Mouse (Mus musculus) spleen, adult 10 weeks (tissue): ENCODE data around the gene Timmdc1. TPM values are rescaled to one million over a fixed set of nuclear protein-coding genes. Genes with fewer than 3 reads are reported as not detected.

Experiments used
- polyA plus RNA-seq: library from polyadenylated mRNA; stranded (reverse); fragments of 350-450 nt; fragmentation: Illumina TruSeq; extraction: RNeasy Lipid Tissue Mini Kit (QIAGEN cat#74804); gene quantifications from one replicate; pipeline ENCODE4 v1.2.3, GENCODE M21; 2015; ENCODE audit warnings: low replicate concordance; ENCODE audit not compliant: insufficient read depth

Timmdc1 gene
- polyA plus RNA-seq = 16.8 TPM

DNA sequence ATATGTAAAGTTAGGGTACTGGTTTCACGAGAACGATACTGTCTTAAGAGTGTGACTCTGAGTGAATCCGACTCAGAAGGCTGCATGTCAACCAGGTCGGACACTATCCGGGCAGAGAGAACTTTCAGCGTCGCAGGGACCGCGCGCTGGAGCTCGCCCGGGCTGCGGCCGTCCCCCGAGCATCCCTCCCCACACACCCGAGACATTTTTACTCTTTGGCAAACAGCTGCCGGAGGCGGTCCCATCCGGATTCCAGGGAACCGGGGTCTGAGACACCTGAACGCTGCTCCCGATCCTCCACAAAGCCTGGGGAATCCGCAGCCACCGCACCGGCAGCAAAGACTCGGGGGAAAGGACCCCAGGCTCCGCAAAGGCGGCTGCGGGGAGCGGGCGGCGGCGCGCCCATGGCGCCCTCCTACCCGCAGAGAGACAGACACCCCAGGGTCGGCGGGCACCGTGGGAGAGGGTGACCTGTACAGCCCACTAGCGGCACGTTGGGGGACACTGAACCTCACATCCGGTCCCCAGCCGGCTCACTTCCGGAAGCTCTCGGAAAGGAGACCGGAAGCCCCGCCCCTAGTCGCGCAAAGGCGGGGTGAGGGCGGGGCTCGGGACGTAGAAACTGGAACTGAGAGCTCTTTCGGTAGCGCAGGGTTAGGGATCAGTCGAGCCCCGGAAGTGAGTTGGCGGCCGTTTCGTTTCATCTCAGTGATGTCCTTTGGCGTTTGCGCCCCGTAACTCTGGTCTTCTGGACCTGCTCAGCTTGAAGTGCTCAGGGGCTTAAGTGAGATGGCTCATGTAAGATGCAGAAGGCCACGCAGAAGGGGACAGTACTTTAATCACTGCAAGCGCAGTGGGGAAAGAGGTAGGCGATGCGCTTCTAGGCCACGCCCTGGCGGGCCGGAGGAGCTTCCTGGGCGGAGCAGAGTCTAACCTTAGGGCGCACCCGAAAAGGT is at the start of gene Timmdc1:
Gene Timmdc1 (minus strand): TSS at position 535 of the 956 bp plus-strand sequence.

DNA sequence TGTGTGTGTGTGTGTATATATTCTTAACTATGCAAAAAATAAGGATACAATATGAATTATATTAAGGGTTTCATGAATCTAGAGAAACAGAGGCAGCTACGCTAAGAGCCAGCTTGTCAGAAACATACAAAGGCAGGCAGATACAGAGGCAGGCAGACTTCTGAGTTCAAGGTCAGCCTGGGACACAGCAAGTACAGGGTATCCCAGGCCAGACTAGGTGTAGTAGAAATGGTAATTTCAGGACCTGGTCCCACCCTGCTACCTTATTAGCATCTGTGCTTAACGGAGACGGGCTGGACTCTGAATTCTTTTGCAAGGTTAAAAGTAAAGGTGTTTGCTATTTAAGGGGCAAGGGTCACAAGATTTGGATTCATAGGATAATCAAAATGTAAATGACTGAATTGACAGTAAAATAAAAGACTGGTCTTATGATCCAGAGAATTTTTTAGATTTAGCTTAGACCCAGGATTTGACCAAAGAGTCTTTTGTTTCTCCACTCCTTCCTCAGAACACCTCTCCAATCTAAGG is 35.8 kb upstream of the Timmdc1 start, which contains the start of gene Tmem39a:
Gene Tmem39a (plus strand): TSS at position 478 of the 528 bp plus-strand sequence.

GRCm38 (mm10) chr16:38549479-38550396 is 27.3 kb upstream of the Timmdc1 start, which contains the start of gene Poglut1:
Poglut1 (minus strand) TSS chr16:38550258.

DNA sequence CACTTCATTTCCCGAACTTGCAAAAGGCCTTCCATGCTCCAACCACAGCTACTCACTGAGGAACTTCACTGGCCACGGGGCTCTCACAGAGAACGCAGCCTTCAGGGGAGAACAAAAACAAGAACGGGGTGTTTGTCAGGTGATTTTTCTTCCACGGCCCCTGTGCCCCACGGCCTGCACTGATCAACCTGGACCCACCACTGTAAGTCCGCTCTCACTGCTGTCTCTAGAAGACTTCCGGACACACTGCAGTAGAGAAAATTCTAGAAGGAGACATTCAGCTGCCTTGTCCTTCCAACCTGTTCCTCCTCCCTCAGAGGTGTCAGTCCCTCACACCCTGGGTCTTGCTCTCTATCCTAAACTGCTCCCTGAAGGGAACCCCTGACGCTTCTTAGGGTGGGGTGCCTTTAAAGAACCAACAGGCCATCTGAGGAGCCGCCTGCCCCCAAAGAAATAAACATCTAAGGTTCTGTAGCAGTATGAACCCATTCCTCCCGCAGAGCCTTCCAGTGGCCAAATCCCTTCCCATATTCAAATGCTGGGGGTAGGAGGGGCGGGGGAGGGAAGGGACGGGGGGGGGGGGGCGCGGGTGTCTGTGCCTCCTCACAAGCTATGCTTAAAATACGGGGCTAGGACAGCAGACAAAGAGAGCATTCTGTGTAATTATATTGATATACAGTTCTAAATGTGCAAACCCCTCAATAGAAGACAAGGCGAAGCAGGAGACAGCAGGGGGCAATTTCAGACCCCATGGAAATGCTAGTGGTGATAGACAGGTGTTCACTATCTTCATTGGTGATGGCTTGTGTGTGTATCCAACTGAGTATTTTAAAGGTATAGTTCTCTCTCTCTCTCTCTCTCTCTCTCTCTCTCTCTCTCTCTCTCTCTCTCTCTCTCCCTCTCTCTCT is 66.7 kb downstream of the Timmdc1 start, which contains the start of gene Cd80:
Gene Cd80 (plus strand): TSS at position 51 of the 908 bp plus-strand sequence.

GRCm38 (mm10) chr16:38452442-38453202 is 69.8 kb downstream of the Timmdc1 start, which contains the start of gene Adprh:
Adprh (minus strand) TSS chr16:38452703.

Other genes with a start within 250 kb of the Timmdc1 start
- gene Nr1i2, start 227.8 kb downstream of the Timmdc1 start, polyA plus RNA-seq = not detected
- not detected for gene Maats1, start 180.5 kb downstream of the Timmdc1 start, polyA plus RNA-seq
- gene Cox17, start 175.7 kb downstream of the Timmdc1 start, polyA plus RNA-seq = 89.6 TPM
- not detected for gene Gm21987, start 175.6 kb downstream of the Timmdc1 start, polyA plus RNA-seq
- gene Popdc2, start 160.5 kb downstream of the Timmdc1 start, polyA plus RNA-seq = 0.65 TPM
- gene Pla1a, start 89.5 kb downstream of the Timmdc1 start, polyA plus RNA-seq = 1.1 TPM
- gene Adprh, start 70.0 kb downstream of the Timmdc1 start, polyA plus RNA-seq = 20.9 TPM
- gene Cd80, start 67.1 kb downstream of the Timmdc1 start, polyA plus RNA-seq = 22.9 TPM
- 63.1 TPM for gene Poglut1, start 27.6 kb upstream of the Timmdc1 start, polyA plus RNA-seq
- gene Tmem39a, start 36.0 kb upstream of the Timmdc1 start, polyA plus RNA-seq = 51.7 TPM
- gene Arhgap31, start 190.6 kb upstream of the Timmdc1 start, polyA plus RNA-seq = 11.5 TPM
- gene B4galt4, start 219.6 kb upstream of the Timmdc1 start, polyA plus RNA-seq = 10.9 TPM